Mouse (Mus musculus): ENCODE measurements around the gene Fbxo17. TPM values are rescaled to one million over a fixed set of nuclear protein-coding genes. Genes with fewer than 3 reads are reported as not detected.
A peak's percentile ranks its signal among the peaks of the same experiment; 100 is the strongest.

The Fbxo17 gene
- polyA plus RNA-seq, 1 experiment from 2014 or later = 5.6 TPM

GRCm38 (mm10) chr7:28719650-28720049, 3.0 kb downstream of the Fbxo17 start:
- 86% methylated on average over 2 of the region's 2 CpGs for WGBS
- H3K4me2 ChIP-seq (replicated peaks; ENCODE audit: low read depth) = no peak overlapping the region
- H3K36me3 ChIP-seq (ENCODE audit: control insufficient read depth, insufficient read depth, low read length) = no peaks in the 10 kb centered on the region
- DNase-seq (ENCODE audit: low spot score) (no peak), ATAC-seq (ENCODE audit: low FRiP score, low TSS enrichment) (no peak)
- no peaks in the 10 kb centered on the region for H3K27me3 ChIP-seq (ENCODE audit: control insufficient read depth, insufficient read depth, low read length)
- no peak overlapping the region for H3K27ac ChIP-seq (replicated peaks)
- no peaks in the 10 kb centered on the region for H3K4me1 ChIP-seq (replicated peaks; ENCODE audit: control insufficient read depth, insufficient read depth)
- H3K4me3 ChIP-seq (ENCODE audit: low read depth, low read length) = no peak overlapping the region
- no peak overlapping the region for H3K9ac ChIP-seq (ENCODE audit: low read length)
- TF ChIP-seq EP300 (optimal IDR thresholded peaks at IDR 0.05) (no peak), CTCF (IDR thresholded peaks at IDR 0.05; ENCODE audit: low read depth) (no peak)
- H3K9me3 ChIP-seq (ENCODE audit: control insufficient read depth, low read length) = no peaks in the 10 kb centered on the region

GRCm38 (mm10) chr7:28720753-28721537, 4.3 kb downstream of the Fbxo17 start:
- H3K9ac ChIP-seq (ENCODE audit: low read length) = no peak overlapping the region
- H3K27me3 ChIP-seq (ENCODE audit: control insufficient read depth, insufficient read depth, low read length) = no peaks in the 10 kb centered on the region
- 62% methylated on average over 3 of the region's 3 CpGs for WGBS
- no peak overlapping the region for H3K27ac ChIP-seq (replicated peaks)
- H3K4me1 ChIP-seq (replicated peaks; ENCODE audit: control insufficient read depth, insufficient read depth) = no peaks in the 10 kb centered on the region
- DNase-seq (ENCODE audit: low spot score) (no peak), ATAC-seq (ENCODE audit: low FRiP score, low TSS enrichment) (no peak)
- no peak overlapping the region for H3K4me2 ChIP-seq (replicated peaks; ENCODE audit: low read depth)
- no peaks in the 10 kb centered on the region for H3K36me3 ChIP-seq (ENCODE audit: control insufficient read depth, insufficient read depth, low read length)
- H3K9me3 ChIP-seq (ENCODE audit: control insufficient read depth, low read length) = no peaks in the 10 kb centered on the region
- no peak for TF ChIP-seq CTCF (IDR thresholded peaks at IDR 0.05; ENCODE audit: low read depth)
- no peak for TF ChIP-seq EP300 (optimal IDR thresholded peaks at IDR 0.05)
- H3K4me3 ChIP-seq (ENCODE audit: low read depth, low read length) = no peak overlapping the region

- H3K9me3 ChIP-seq (ENCODE audit: control insufficient read depth, low read length) = no peaks in the 10 kb centered on the region
- ATAC-seq (ENCODE audit: low FRiP score, low TSS enrichment) (no peak), DNase-seq (ENCODE audit: low spot score) (no peak)
- H3K4me1 ChIP-seq (replicated peaks; ENCODE audit: control insufficient read depth, insufficient read depth) = no peaks in the 10 kb centered on the region
- no peak overlapping the region for H3K4me3 ChIP-seq (ENCODE audit: low read depth, low read length)
- no peak overlapping the region for H3K27ac ChIP-seq (replicated peaks)
- no peak overlapping the region for H3K4me2 ChIP-seq (replicated peaks; ENCODE audit: low read depth)
- 92% methylated on average over 7 of the region's 7 CpGs for WGBS
- TF ChIP-seq CTCF (IDR thresholded peaks at IDR 0.05; ENCODE audit: low read depth) (peak; percentile 51), EP300 (optimal IDR thresholded peaks at IDR 0.05) (no peak)
- no peak overlapping the region for H3K9ac ChIP-seq (ENCODE audit: low read length)
- H3K27me3 ChIP-seq (ENCODE audit: control insufficient read depth, insufficient read depth, low read length) = no peaks in the 10 kb centered on the region
- no peaks in the 10 kb centered on the region for H3K36me3 ChIP-seq (ENCODE audit: control insufficient read depth, insufficient read depth, low read length)
Measured at GRCm38 (mm10) chr7:28722079-28722478, 5.5 kb downstream of the Fbxo17 start.

- 89% methylated on average over 2 of the region's 2 CpGs for WGBS
- Histone ChIP-seq H3K9me3 (ENCODE audit: control insufficient read depth, low read length) (no peaks in the 10 kb centered on the region), H3K9ac (ENCODE audit: low read length) (no peak overlapping the region), H3K27ac (replicated peaks) (no peak overlapping the region), H3K27me3 (ENCODE audit: control insufficient read depth, insufficient read depth, low read length) (no peaks in the 10 kb centered on the region), H3K36me3 (ENCODE audit: control insufficient read depth, insufficient read depth, low read length) (no peaks in the 10 kb centered on the region), H3K4me1 (replicated peaks; ENCODE audit: control insufficient read depth, insufficient read depth) (no peaks in the 10 kb centered on the region), H3K4me2 (replicated peaks; ENCODE audit: low read depth) (no peak overlapping the region), H3K4me3 (ENCODE audit: low read depth, low read length) (no peak overlapping the region)
- ATAC-seq (ENCODE audit: low FRiP score, low TSS enrichment) = no peak
- TF ChIP-seq CTCF (IDR thresholded peaks at IDR 0.05; ENCODE audit: low read depth) (no peak), EP300 (optimal IDR thresholded peaks at IDR 0.05) (no peak)
- no peak for DNase-seq (ENCODE audit: low spot score)
Measured at GRCm38 (mm10) chr7:28724613-28725012, 8.0 kb downstream of the Fbxo17 start.

GRCm38 (mm10) chr7:28726600-28726999, 10.0 kb downstream of the Fbxo17 start:
- 8% methylated on average over 14 of the region's 14 CpGs for WGBS
- H3K4me1 ChIP-seq (replicated peaks; ENCODE audit: control insufficient read depth, insufficient read depth) = no peaks in the 10 kb centered on the region
- no peak overlapping the region for H3K4me2 ChIP-seq (replicated peaks; ENCODE audit: low read depth)
- H3K9me3 ChIP-seq (ENCODE audit: control insufficient read depth, low read length) = no peaks in the 10 kb centered on the region
- H3K9ac ChIP-seq (ENCODE audit: low read length) = no peak overlapping the region
- no peaks in the 10 kb centered on the region for H3K36me3 ChIP-seq (ENCODE audit: control insufficient read depth, insufficient read depth, low read length)
- no peaks in the 10 kb centered on the region for H3K27me3 ChIP-seq (ENCODE audit: control insufficient read depth, insufficient read depth, low read length)
- peak; percentile 77 for ATAC-seq (ENCODE audit: low FRiP score, low TSS enrichment)
- peak; percentile 85 for DNase-seq (ENCODE audit: low spot score)
- no peak overlapping the region for H3K27ac ChIP-seq (replicated peaks)
- TF ChIP-seq EP300 (optimal IDR thresholded peaks at IDR 0.05) (no peak), CTCF (IDR thresholded peaks at IDR 0.05; ENCODE audit: low read depth) (peak; percentile 97)
- H3K4me3 ChIP-seq (ENCODE audit: low read depth, low read length) = no peak overlapping the region

- 59% methylated on average over 10 of the region's 10 CpGs for WGBS
- ATAC-seq (ENCODE audit: low FRiP score, low TSS enrichment) = 0 out of 2 replicates have a peak, but pooled peaks have one; percentile 27
Measured at GRCm38 (mm10) chr7:28727649-28728340, 11.2 kb downstream of the Fbxo17 start.

More at GRCm38 (mm10) chr7:28727649-28728340, 11.2 kb downstream of the Fbxo17 start:
- DNase-seq (ENCODE audit: low spot score) = peak; percentile 33
- no peak overlapping the region for H3K27ac ChIP-seq (replicated peaks)
- H3K4me1 ChIP-seq (replicated peaks; ENCODE audit: control insufficient read depth, insufficient read depth) = peaks cover 4% of the 10 kb centered on the region; the same call in 1 of the 2 replicates
- no peak overlapping the region for H3K4me2 ChIP-seq (replicated peaks; ENCODE audit: low read depth)
- no peak overlapping the region for H3K4me3 ChIP-seq (ENCODE audit: low read depth, low read length)
- no peaks in the 10 kb centered on the region for H3K36me3 ChIP-seq (ENCODE audit: control insufficient read depth, insufficient read depth, low read length)
- no peaks in the 10 kb centered on the region for H3K9me3 ChIP-seq (ENCODE audit: control insufficient read depth, low read length)
- no peak for TF ChIP-seq EP300 (optimal IDR thresholded peaks at IDR 0.05)
- peak; percentile 62 for TF ChIP-seq CTCF (IDR thresholded peaks at IDR 0.05; ENCODE audit: low read depth)
- H3K27me3 ChIP-seq (ENCODE audit: control insufficient read depth, insufficient read depth, low read length) = no peaks in the 10 kb centered on the region
- no peak overlapping the region for H3K9ac ChIP-seq (ENCODE audit: low read length)

All from stomach, postnatal 0 days (tissue).